Mouse (Mus musculus): ENCODE measurements at regions not wholly inside any gene's neighbourhood (a gene's known extent, or its start where the extent isn't known, plus 50 kb on each side); places are given as distances from the start of the nearest gene placed in this dataset.

GRCm38 (mm10) chr9:79111326-79111725 is 496.0 kb downstream of the Cd109 start:
- no peak for DNase-seq (ENCODE audit: low spot score)

GRCm38 (mm10) chr9:79140970-79141369 is 525.6 kb downstream of the Cd109 start:
- DNase-seq (ENCODE audit: low spot score): no peak

GRCm38 (mm10) chr9:79146004-79146403 is 530.7 kb downstream of the Cd109 start:
- DNase-seq (ENCODE audit: low spot score): no peak

- no peak for DNase-seq (ENCODE audit: low spot score)
Observed at GRCm38 (mm10) chr9:79165596-79165995, 550.2 kb downstream of the Cd109 start.

GRCm38 (mm10) chr9:79173036-79173435 is 545.6 kb downstream of the Col12a1 start:
- DNase-seq (ENCODE audit: low spot score): no peak

GRCm38 (mm10) chr9:79179954-79180353 is 538.7 kb downstream of the Col12a1 start:
- DNase-seq (ENCODE audit: low spot score): no peak

GRCm38 (mm10) chr9:79195420-79195819 is 523.2 kb downstream of the Col12a1 start:
- no peak for DNase-seq (ENCODE audit: low spot score)

GRCm38 (mm10) chr9:79201755-79202154 is 516.9 kb downstream of the Col12a1 start:
- no peak for DNase-seq (ENCODE audit: low spot score)

- no peak for DNase-seq (ENCODE audit: low spot score)
Observed at GRCm38 (mm10) chr9:79213364-79213763, 505.3 kb downstream of the Col12a1 start.

GRCm38 (mm10) chr9:79215986-79216385 is 502.6 kb downstream of the Col12a1 start:
- DNase-seq (ENCODE audit: low spot score): no peak

- DNase-seq (ENCODE audit: low spot score): no peak
Observed at GRCm38 (mm10) chr9:79216432-79216831, 502.2 kb downstream of the Col12a1 start.

GRCm38 (mm10) chr9:79233081-79233480 is 485.6 kb downstream of the Col12a1 start:
- DNase-seq (ENCODE audit: low spot score): no peak

- no peak for DNase-seq (ENCODE audit: low spot score)
Observed at GRCm38 (mm10) chr9:79233751-79234150, 484.9 kb downstream of the Col12a1 start.

GRCm38 (mm10) chr9:79269646-79270213 is 448.9 kb downstream of the Col12a1 start:
- DNase-seq (ENCODE audit: low spot score): no peak

GRCm38 (mm10) chr9:79270256-79270655 is 448.4 kb downstream of the Col12a1 start:
- DNase-seq (ENCODE audit: low spot score): no peak

GRCm38 (mm10) chr9:79287849-79288248 is 430.8 kb downstream of the Col12a1 start:
- DNase-seq (ENCODE audit: low spot score): no peak

- no peak for DNase-seq (ENCODE audit: low spot score)
Observed at GRCm38 (mm10) chr9:79295306-79295705, 423.3 kb downstream of the Col12a1 start.

- DNase-seq (ENCODE audit: low spot score): no peak
Observed at GRCm38 (mm10) chr9:79301580-79301979, 417.1 kb downstream of the Col12a1 start.

- no peak for DNase-seq (ENCODE audit: low spot score)
Observed at GRCm38 (mm10) chr9:79310591-79310990, 408.0 kb downstream of the Col12a1 start.

GRCm38 (mm10) chr9:79317411-79317810 is 401.2 kb downstream of the Col12a1 start:
- DNase-seq (ENCODE audit: low spot score): no peak

- no peak for DNase-seq (ENCODE audit: low spot score)
Observed at GRCm38 (mm10) chr9:79346371-79347096, 372.1 kb downstream of the Col12a1 start.

- no peak for DNase-seq (ENCODE audit: low spot score)
Observed at GRCm38 (mm10) chr9:79392020-79392419, 326.6 kb downstream of the Col12a1 start.

- no peak for DNase-seq (ENCODE audit: low spot score)
Observed at GRCm38 (mm10) chr9:79414989-79415388, 303.6 kb downstream of the Col12a1 start.

- no peak for DNase-seq (ENCODE audit: low spot score)
Observed at GRCm38 (mm10) chr9:79430417-79430816, 288.2 kb downstream of the Col12a1 start.

Measured in c-Kit-positive CD71-positive TER-119-positive erythroid progenitor cells, embryonic 14.5 days (primary cell).